Mouse (Mus musculus) forebrain, embryonic 11.5 days (tissue): ENCODE measurements around the gene Cops8. TPM values are rescaled to one million over a fixed set of nuclear protein-coding genes. Genes with fewer than 3 reads are reported as not detected.
A peak's percentile ranks its signal among the peaks of the same experiment; 100 is the strongest.

Experiments used
- ATAC-seq: fragments of 200-750 bp; cut with Nextera tagmentation; replicated peaks from 2 replicates; pipeline ENCODE4 v1.8.0; 2017; ENCODE audit warnings: moderate TSS enrichment; ENCODE audit not compliant: low FRiP score
- DNase-seq: peaks from one replicate; pipeline ENCODE4 v3.0.0-alpha.2; 2017; ENCODE audit warnings: low spot score
- H3K27ac ChIP-seq: fragments of 300-500 bp; sonication (generic); 2 replicates; pipeline ENCODE4 v1.5.1; 2014; ENCODE audit warnings: low read depth, low read length
- H3K27me3 ChIP-seq: fragments of 300-500 bp; sonication (generic); 2 replicates; pipeline ENCODE4 v1.6.1; 2014; ENCODE audit warnings: mild to moderate bottlenecking, low read length, mixed read lengths; ENCODE audit not compliant: control insufficient read depth, insufficient read depth
- H3K36me3 ChIP-seq: fragments of 300-500 bp; sonication (generic); 2 replicates; pipeline ENCODE4 v1.6.1; 2014; ENCODE audit warnings: mild to moderate bottlenecking, low read length, moderate library complexity, mixed read lengths; ENCODE audit not compliant: control insufficient read depth, insufficient read depth
- H3K4me1 ChIP-seq: fragments of 300-500 bp; sonication (generic); replicated peaks from 2 replicates; pipeline ENCODE4 v1.6.1; 2014; ENCODE audit warnings: low read length, mixed read lengths; ENCODE audit not compliant: control insufficient read depth, insufficient read depth
- H3K4me2 ChIP-seq: fragments of 300-500 bp; sonication (generic); 2 replicates; pipeline ENCODE4 v1.6.1; 2014; ENCODE audit warnings: low read depth, mild to moderate bottlenecking, low read length, moderate library complexity, mixed read lengths; ENCODE audit not compliant: severe bottlenecking
- H3K4me3 ChIP-seq: fragments of 300-500 bp; sonication (generic); 2 replicates; pipeline ENCODE4 v1.5.1; 2014; ENCODE audit warnings: low read depth, low read length
- H3K9ac ChIP-seq: fragments of 300-500 bp; sonication (generic); 2 replicates; pipeline ENCODE4 v1.6.1; 2014; ENCODE audit warnings: low read length
- H3K9me3 ChIP-seq: fragments of 300-500 bp; sonication (generic); 2 replicates; pipeline ENCODE4 v1.6.1; 2016; ENCODE audit warnings: low read length, mixed read lengths; ENCODE audit not compliant: control insufficient read depth
- WGBS: fragments of 180-500 bp; shearing (Covaris S2); extraction: QIAGEN DNeasy Blood & Tissue Kit; methylation state at CpG from one replicate; pipeline ENCODE4 v1.1.7; 2014; 5-methylcytosine and 5-hydroxymethylcytosine counted together
- polyA plus RNA-seq: library from polyadenylated mRNA; unstranded; fragments of >200 nt; fragmentation: Nextera tagmentation; extraction: Ambion mirVana; gene quantifications from 2 replicates; pipeline ENCODE4 v1.2.1, GENCODE M21; 2014

The Cops8 gene
- polyA plus RNA-seq, result 188 and 192 TPM in 2 replicates

GRCm38 (mm10) chr1:90602759-90603560, at the start of gene Cops8:
Gene Cops8 (plus strand): TSS chr1:90602981.
- Histone ChIP-seq H3K36me3 (peaks cover 4% of the 10 kb centered on the region; the same call in 1 of the 2 replicates), H3K9ac (peak within 1 kb of the TSS; percentile 82), H3K27ac (0 out of 2 replicates have a peak within 1 kb of the TSS, but pooled peaks have one; percentile 37), H3K27me3 (no peaks in the 10 kb centered on the region), H3K4me1 (0 out of 2 replicates have a peak, but pooled peaks cover 2% of the 10 kb centered on the region), H3K4me3 (peak within 1 kb of the TSS; percentile 84), H3K9me3 (no peaks in the 10 kb centered on the region), H3K4me2 (peak within 1 kb of the TSS; percentile 58)
- WGBS, result 4% methylated on average over 48 of the region's 48 CpGs
- ATAC-seq (peak; percentile 99), DNase-seq (peak; percentile 98)

- DNase-seq, result no peak
- H3K4me2 ChIP-seq, result no peak overlapping the region
- H3K9ac ChIP-seq, result no peak overlapping the region
- no peak for ATAC-seq
- no peaks in the 10 kb centered on the region for H3K9me3 ChIP-seq
- H3K27me3 ChIP-seq, result no peaks in the 10 kb centered on the region
- 0 out of 2 replicates have a peak, but pooled peaks cover 2% of the 10 kb centered on the region for H3K4me1 ChIP-seq
- H3K4me3 ChIP-seq, result no peak overlapping the region
- 79% methylated on average over 1 of the region's 1 CpGs for WGBS
- H3K27ac ChIP-seq, result no peak overlapping the region
- no peaks in the 10 kb centered on the region for H3K36me3 ChIP-seq
These were observed 45.6 kb upstream of the Cops8 start for GRCm38 (mm10) chr1:90557140-90557539.

- WGBS, result 41% methylated on average over 5 of the region's 5 CpGs
- Histone ChIP-seq H3K9me3 (no peaks in the 10 kb centered on the region), H3K4me1 (peaks cover 2% of the 10 kb centered on the region; the same call in 1 of the 2 replicates), H3K27me3 (no peaks in the 10 kb centered on the region), H3K9ac (no peak overlapping the region), H3K4me2 (no peak overlapping the region), H3K27ac (no peak overlapping the region), H3K36me3 (no peaks in the 10 kb centered on the region), H3K4me3 (no peak overlapping the region)
- DNase-seq (no peak), ATAC-seq (no peak)
These were observed 41.6 kb upstream of the Cops8 start for GRCm38 (mm10) chr1:90560942-90561726.

- no peak overlapping the region for H3K4me3 ChIP-seq
- WGBS, result 88% methylated on average over 3 of the region's 3 CpGs
- H3K27ac ChIP-seq, result no peak overlapping the region
- no peak overlapping the region for H3K4me2 ChIP-seq
- H3K36me3 ChIP-seq, result no peaks in the 10 kb centered on the region
- ATAC-seq, result no peak
- H3K9ac ChIP-seq, result no peak overlapping the region
- no peak for DNase-seq
- H3K27me3 ChIP-seq, result no peaks in the 10 kb centered on the region
- H3K4me1 ChIP-seq, result peaks cover 7% of the 10 kb centered on the region; the same call in 1 of the 2 replicates
- no peaks in the 10 kb centered on the region for H3K9me3 ChIP-seq
These were observed 38.8 kb upstream of the Cops8 start for GRCm38 (mm10) chr1:90563945-90564344.

- no peaks in the 10 kb centered on the region for H3K27me3 ChIP-seq
- no peak overlapping the region for H3K27ac ChIP-seq
- H3K36me3 ChIP-seq, result no peaks in the 10 kb centered on the region
- H3K9me3 ChIP-seq, result no peaks in the 10 kb centered on the region
- no peak overlapping the region for H3K4me2 ChIP-seq
- WGBS, result 62% methylated on average over 15 of the region's 15 CpGs
- no peak overlapping the region for H3K9ac ChIP-seq
- DNase-seq (no peak), ATAC-seq (no peak)
- peaks cover 7% of the 10 kb centered on the region; the same call in 1 of the 2 replicates for H3K4me1 ChIP-seq
- H3K4me3 ChIP-seq, result no peak overlapping the region
These were observed 35.9 kb upstream of the Cops8 start for GRCm38 (mm10) chr1:90566664-90567440.

GRCm38 (mm10) chr1:90573831-90574230, 28.9 kb upstream of the Cops8 start:
- no peak overlapping the region for H3K4me2 ChIP-seq
- H3K4me1 ChIP-seq, result no peaks in the 10 kb centered on the region
- no peaks in the 10 kb centered on the region for H3K36me3 ChIP-seq
- no peak for DNase-seq
- H3K4me3 ChIP-seq, result no peak overlapping the region
- 89% methylated on average over 6 of the region's 6 CpGs for WGBS
- no peaks in the 10 kb centered on the region for H3K9me3 ChIP-seq
- H3K9ac ChIP-seq, result no peak overlapping the region
- ATAC-seq, result no peak
- H3K27me3 ChIP-seq, result no peaks in the 10 kb centered on the region
- H3K27ac ChIP-seq, result no peak overlapping the region

- Histone ChIP-seq H3K27ac (no peak overlapping the region), H3K36me3 (no peaks in the 10 kb centered on the region), H3K4me2 (no peak overlapping the region), H3K9me3 (no peaks in the 10 kb centered on the region), H3K9ac (no peak overlapping the region), H3K27me3 (no peaks in the 10 kb centered on the region), H3K4me3 (no peak overlapping the region), H3K4me1 (no peaks in the 10 kb centered on the region)
- no peak for DNase-seq
- WGBS, result 60% methylated on average over 3 of the region's 3 CpGs
- no peak for ATAC-seq
These were observed 27.9 kb upstream of the Cops8 start for GRCm38 (mm10) chr1:90574845-90575244.

- Histone ChIP-seq H3K4me3 (no peak overlapping the region), H3K4me2 (no peak overlapping the region), H3K27ac (no peak overlapping the region), H3K9ac (no peak overlapping the region), H3K36me3 (no peaks in the 10 kb centered on the region), H3K27me3 (no peaks in the 10 kb centered on the region), H3K9me3 (no peaks in the 10 kb centered on the region), H3K4me1 (no peaks in the 10 kb centered on the region)
- DNase-seq (no peak), ATAC-seq (no peak)
- WGBS, result 70% methylated on average over 5 of the region's 5 CpGs
These were observed 25.4 kb upstream of the Cops8 start for GRCm38 (mm10) chr1:90577417-90577816.
